Mouse (Mus musculus) limb, embryonic 15.5 days (tissue): Measurements from ENCODE around the gene Kpna4. TPM values are rescaled to one million over a fixed set of nuclear protein-coding genes. Genes with fewer than 3 reads are reported as not detected.
A peak's percentile ranks its signal among the peaks of the same experiment; 100 is the strongest.

Experiments used
- ATAC-seq: fragments of 200-750 bp; cut with Nextera tagmentation; 2 replicates; pipeline ENCODE4 v1.8.0; 2017; ENCODE audit warnings: low read depth, moderate TSS enrichment; ENCODE audit not compliant: insufficient number of reproducible peaks, low FRiP score, low TSS enrichment
- H3K27ac ChIP-seq: fragments of 300-500 bp; sonication (generic); 2 replicates; pipeline ENCODE4 v1.5.1; 2015; ENCODE audit warnings: moderate library complexity, mild to moderate bottlenecking, inconsistent platforms
- H3K27me3 ChIP-seq: fragments of 300-500 bp; sonication (generic); 2 replicates; pipeline ENCODE4 v1.6.1; 2015; ENCODE audit warnings: inconsistent platforms
- H3K36me3 ChIP-seq: fragments of 300-500 bp; sonication (generic); 2 replicates; pipeline ENCODE4 v1.6.1; 2015; ENCODE audit warnings: inconsistent platforms
- H3K4me1 ChIP-seq: fragments of 300-500 bp; sonication (generic); 2 replicates; pipeline ENCODE4 v1.6.1; 2015; ENCODE audit warnings: inconsistent platforms
- H3K4me2 ChIP-seq: fragments of 300-500 bp; sonication (generic); 2 replicates; pipeline ENCODE4 v1.6.1; 2015; ENCODE audit warnings: mild to moderate bottlenecking, inconsistent platforms
- H3K4me3 ChIP-seq: fragments of 300-500 bp; sonication (generic); 2 replicates; pipeline ENCODE4 v1.5.1; 2015; ENCODE audit warnings: mild to moderate bottlenecking, inconsistent platforms
- H3K9ac ChIP-seq: fragments of 300-500 bp; sonication (generic); 2 replicates; pipeline ENCODE4 v1.6.1; 2015; ENCODE audit warnings: inconsistent platforms
- H3K9me3 ChIP-seq: fragments of 300-500 bp; sonication (generic); 2 replicates; pipeline ENCODE4 v1.6.1; 2016; ENCODE audit warnings: inconsistent platforms
- WGBS: fragments of 180-500 bp; shearing (Covaris S2); methylation state at CpG from one replicate; pipeline ENCODE4 v1.1.7; 2015; 5-methylcytosine and 5-hydroxymethylcytosine counted together
- polyA plus RNA-seq: library from polyadenylated mRNA; unstranded; fragments of >200 nt; fragmentation: Nextera tagmentation; extraction: Ambion mirVana; gene quantifications from 2 replicates; pipeline ENCODE4 v1.2.1, GENCODE M21; 2015

Gene Kpna4
- polyA plus RNA-seq, 1 experiment from 2014 or later: 32.3 TPM

GRCm38 (mm10) chr3:69094456-69094855, 32.5 kb downstream of the Kpna4 start:
- Histone ChIP-seq H3K27me3 (no peaks in the 10 kb centered on the region), H3K4me1 (no peaks in the 10 kb centered on the region), H3K36me3 (peaks cover 27% of the 10 kb centered on the region), H3K4me3 (no peak overlapping the region), H3K9ac (no peak overlapping the region), H3K9me3 (no peaks in the 10 kb centered on the region), H3K27ac (no peak overlapping the region), H3K4me2 (no peak overlapping the region)
- no peak for ATAC-seq
- WGBS: 91% methylated on average over 7 of the region's 7 CpGs

DNA sequence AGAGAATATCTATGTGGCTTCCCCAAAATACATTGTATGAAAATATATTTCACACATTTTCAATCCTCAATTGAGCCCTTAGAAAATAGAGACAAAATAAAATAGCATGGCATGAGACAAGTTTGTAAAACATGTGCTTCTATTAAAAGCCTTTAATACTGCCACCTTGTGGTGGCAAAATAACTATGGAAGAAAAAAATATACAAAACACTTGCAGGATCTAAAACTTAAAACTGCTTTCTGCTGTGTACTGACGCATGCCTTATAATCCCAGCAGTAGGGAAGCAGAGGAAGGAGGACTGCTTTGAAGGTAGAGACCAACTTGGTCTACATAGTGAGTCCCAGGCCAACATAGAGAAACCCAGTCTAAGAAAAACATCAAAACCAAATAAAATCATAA, 62.9 kb downstream of the Kpna4 start:
- Histone ChIP-seq H3K4me3 (no peak overlapping the region), H3K27ac (no peak overlapping the region), H3K36me3 (no peaks in the 10 kb centered on the region), H3K4me1 (no peaks in the 10 kb centered on the region), H3K27me3 (no peaks in the 10 kb centered on the region), H3K4me2 (no peak overlapping the region), H3K9me3 (no peaks in the 10 kb centered on the region), H3K9ac (no peak overlapping the region)
- WGBS: 22% methylated on average over 1 of the region's 1 CpGs
- no peak for ATAC-seq

DNA sequence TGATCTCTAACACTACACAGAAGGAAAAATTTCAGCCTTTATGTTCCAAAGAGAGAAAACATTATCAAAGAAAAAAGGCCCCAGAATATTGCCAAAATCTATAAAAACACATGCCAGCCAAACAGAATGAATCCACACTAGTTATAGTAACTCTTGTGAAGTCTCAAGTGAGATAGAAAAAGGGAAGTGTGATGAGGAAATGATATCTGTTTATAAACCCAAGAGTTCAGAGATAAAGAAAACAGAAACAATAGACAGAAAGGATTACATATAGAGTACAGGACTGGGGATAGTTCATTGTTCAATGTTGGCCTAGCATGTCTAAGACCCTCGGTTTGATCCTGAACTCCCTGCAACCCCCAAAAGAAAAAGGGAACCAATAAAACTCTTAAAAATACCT, 64.1 kb downstream of the Kpna4 start:
- WGBS: 93% methylated on average over 1 of the region's 1 CpGs
- Histone ChIP-seq H3K4me1 (no peaks in the 10 kb centered on the region), H3K9ac (no peak overlapping the region), H3K9me3 (no peaks in the 10 kb centered on the region), H3K4me2 (no peak overlapping the region), H3K4me3 (no peak overlapping the region), H3K27me3 (no peaks in the 10 kb centered on the region), H3K27ac (no peak overlapping the region), H3K36me3 (no peaks in the 10 kb centered on the region)
- ATAC-seq: no peak

DNA sequence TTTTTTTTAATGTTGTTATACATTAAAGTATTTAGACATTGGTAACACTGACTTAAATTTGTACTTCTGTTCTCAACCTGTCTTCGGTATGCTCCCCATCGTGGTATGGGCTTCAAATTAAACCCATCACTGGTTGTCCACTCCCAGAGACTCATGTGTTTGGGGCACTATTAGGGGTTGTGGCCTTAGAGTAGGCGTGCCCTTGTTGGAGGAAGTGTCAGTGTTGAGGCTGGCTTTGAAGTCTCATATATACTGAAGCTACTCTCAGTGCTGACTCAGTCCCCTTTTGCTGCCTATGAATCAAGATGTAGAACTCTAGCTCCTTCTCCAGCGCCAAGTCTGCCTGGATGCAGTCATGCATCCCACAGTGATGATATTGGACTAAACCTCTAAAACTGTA, 66.2 kb downstream of the Kpna4 start:
- no peaks in the 10 kb centered on the region for H3K27me3 ChIP-seq
- H3K9me3 ChIP-seq: no peaks in the 10 kb centered on the region
- no peak overlapping the region for H3K4me3 ChIP-seq
- H3K4me1 ChIP-seq: no peaks in the 10 kb centered on the region
- H3K9ac ChIP-seq: no peak overlapping the region
- no peak overlapping the region for H3K4me2 ChIP-seq
- no peaks in the 10 kb centered on the region for H3K36me3 ChIP-seq
- WGBS: 93% methylated on average over 4 of the region's 4 CpGs
- no peak overlapping the region for H3K27ac ChIP-seq
- ATAC-seq: no peak

- H3K4me1 ChIP-seq: no peaks in the 10 kb centered on the region
- no peak overlapping the region for H3K4me3 ChIP-seq
- WGBS: 85% methylated on average over 3 of the region's 3 CpGs
- H3K27me3 ChIP-seq: no peaks in the 10 kb centered on the region
- no peaks in the 10 kb centered on the region for H3K36me3 ChIP-seq
- H3K9ac ChIP-seq: no peak overlapping the region
- H3K4me2 ChIP-seq: no peak overlapping the region
- no peak overlapping the region for H3K27ac ChIP-seq
- no peaks in the 10 kb centered on the region for H3K9me3 ChIP-seq
- no peak for ATAC-seq
Observed at GRCm38 (mm10) chr3:69055871-69056270, 71.0 kb downstream of the Kpna4 start.

GRCm38 (mm10) chr3:69054760-69055432, 72.0 kb downstream of the Kpna4 start:
- no peaks in the 10 kb centered on the region for H3K4me1 ChIP-seq
- no peak overlapping the region for H3K4me3 ChIP-seq
- ATAC-seq: no peak
- WGBS: 82% methylated on average over 7 of the region's 7 CpGs
- no peaks in the 10 kb centered on the region for H3K9me3 ChIP-seq
- no peaks in the 10 kb centered on the region for H3K36me3 ChIP-seq
- no peak overlapping the region for H3K9ac ChIP-seq
- H3K27me3 ChIP-seq: no peaks in the 10 kb centered on the region
- H3K27ac ChIP-seq: no peak overlapping the region
- no peak overlapping the region for H3K4me2 ChIP-seq

DNA sequence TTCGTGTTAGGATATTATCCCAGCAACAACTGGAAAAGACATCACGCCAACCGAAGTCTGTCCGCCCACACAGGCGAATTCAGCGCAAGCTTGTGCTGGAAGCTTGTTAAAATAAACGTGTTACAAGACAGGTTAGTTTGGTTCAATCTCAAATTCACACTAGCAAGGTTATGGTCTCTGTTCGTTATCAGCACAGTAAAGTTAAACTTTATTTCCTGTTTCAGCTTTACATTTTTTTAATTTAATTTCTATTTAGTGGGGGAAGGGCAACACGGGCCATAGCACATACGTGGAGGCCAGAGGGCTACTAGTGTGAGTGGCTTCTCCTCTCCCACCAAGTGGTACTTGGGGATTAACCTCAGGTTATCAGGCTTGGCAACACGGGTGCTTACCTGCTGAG, 75.0 kb downstream of the Kpna4 start:
- ATAC-seq: no peak
- no peak overlapping the region for H3K9ac ChIP-seq
- 79% methylated on average over 11 of the region's 11 CpGs for WGBS

GRCm38 (mm10) chr3:69049011-69049410, 77.9 kb downstream of the Kpna4 start:
- ATAC-seq: no peak
- Histone ChIP-seq H3K4me2 (no peak overlapping the region), H3K9ac (no peak overlapping the region), H3K4me1 (peaks cover 6% of the 10 kb centered on the region), H3K27me3 (no peaks in the 10 kb centered on the region), H3K27ac (no peak overlapping the region), H3K9me3 (no peaks in the 10 kb centered on the region), H3K36me3 (no peaks in the 10 kb centered on the region), H3K4me3 (no peak overlapping the region)
- 82% methylated on average over 6 of the region's 6 CpGs for WGBS

More for the DNA sequence above, 75.0 kb downstream of the Kpna4 start:
- Histone ChIP-seq H3K4me1 (no peaks in the 10 kb centered on the region), H3K27me3 (no peaks in the 10 kb centered on the region), H3K9me3 (no peaks in the 10 kb centered on the region), H3K27ac (no peak overlapping the region), H3K4me2 (no peak overlapping the region), H3K36me3 (no peaks in the 10 kb centered on the region), H3K4me3 (no peak overlapping the region)

DNA sequence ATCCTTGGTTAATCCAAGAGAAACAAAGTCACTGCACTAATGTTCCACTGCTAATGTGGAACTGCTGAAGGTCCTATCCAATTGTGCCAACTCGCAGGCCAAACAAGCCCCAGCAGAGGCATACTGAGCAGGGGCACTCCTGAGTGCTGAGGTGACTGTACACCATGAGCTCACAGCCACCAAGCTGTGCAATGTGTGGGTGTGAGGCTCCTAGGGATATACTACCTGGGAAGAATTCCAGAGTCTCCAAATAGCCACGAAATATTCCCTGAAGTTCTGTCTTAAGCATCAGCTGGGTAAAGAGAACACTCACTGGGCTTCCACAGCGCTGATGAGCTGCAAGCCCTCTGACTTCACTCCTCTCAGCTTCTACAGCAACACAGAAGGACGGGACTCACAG, 79.2 kb downstream of the Kpna4 start:
- Histone ChIP-seq H3K36me3 (no peaks in the 10 kb centered on the region), H3K9ac (no peak overlapping the region), H3K4me3 (no peak overlapping the region), H3K4me2 (no peak overlapping the region), H3K27me3 (no peaks in the 10 kb centered on the region), H3K4me1 (peaks cover 8% of the 10 kb centered on the region), H3K9me3 (no peaks in the 10 kb centered on the region), H3K27ac (no peak overlapping the region)
- ATAC-seq: no peak
- 72% methylated on average over 4 of the region's 4 CpGs for WGBS

- Histone ChIP-seq H3K4me1 (peaks cover 8% of the 10 kb centered on the region), H3K4me2 (no peak overlapping the region), H3K36me3 (no peaks in the 10 kb centered on the region), H3K9me3 (no peaks in the 10 kb centered on the region), H3K4me3 (no peak overlapping the region), H3K27me3 (no peaks in the 10 kb centered on the region), H3K27ac (no peak overlapping the region), H3K9ac (no peak overlapping the region)
- 56% methylated on average over 4 of the region's 4 CpGs for WGBS
- no peak for ATAC-seq
Observed at GRCm38 (mm10) chr3:69046509-69046908, 80.4 kb downstream of the Kpna4 start.

DNA sequence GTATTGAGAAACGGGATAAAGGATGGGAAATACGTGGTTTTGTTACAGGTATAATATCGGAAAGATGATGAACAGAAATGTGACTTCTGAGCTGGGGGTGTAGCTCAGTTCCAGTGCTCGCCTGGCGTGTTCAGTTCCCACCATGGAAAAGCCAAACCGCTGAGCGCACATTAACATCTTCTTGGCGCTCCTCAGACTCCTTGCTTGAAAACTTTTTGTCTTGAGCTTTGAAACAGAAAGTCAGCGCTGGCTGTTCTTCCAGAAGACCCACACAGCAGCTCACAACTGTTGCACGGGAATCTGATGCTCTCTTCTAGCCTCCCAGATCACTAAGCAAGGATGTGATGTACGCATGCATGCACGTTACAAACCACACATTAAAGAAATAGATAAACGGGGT, 81.2 kb downstream of the Kpna4 start:
- WGBS: 25% methylated on average over 13 of the region's 13 CpGs
- Histone ChIP-seq H3K4me2 (peak overlapping the region; percentile 84), H3K27ac (no peak overlapping the region)

GRCm38 (mm10) chr3:69045400-69045703, 81.6 kb downstream of the Kpna4 start:
- Histone ChIP-seq H3K4me3 (peak overlapping the region; percentile 87), H3K4me2 (peak overlapping the region; percentile 84), H3K4me1 (peaks cover 8% of the 10 kb centered on the region), H3K9ac (peak overlapping the region; percentile 61), H3K9me3 (no peaks in the 10 kb centered on the region), H3K36me3 (no peaks in the 10 kb centered on the region), H3K27me3 (no peaks in the 10 kb centered on the region), H3K27ac (peak overlapping the region; percentile 88)
- no peak for ATAC-seq
- WGBS: 2% methylated on average over 9 of the region's 9 CpGs

More for the DNA sequence above, 81.2 kb downstream of the Kpna4 start:
- no peaks in the 10 kb centered on the region for H3K27me3 ChIP-seq
- no peak for ATAC-seq
- no peaks in the 10 kb centered on the region for H3K9me3 ChIP-seq
- peaks cover 8% of the 10 kb centered on the region for H3K4me1 ChIP-seq
- H3K4me3 ChIP-seq: peak overlapping the region; percentile 87
- no peaks in the 10 kb centered on the region for H3K36me3 ChIP-seq
- no peak overlapping the region for H3K9ac ChIP-seq
